In genomic region chr1:53123066-53123465, GRCm38 (mm10) we compare ENCODE assay signal across 22 mouse cellular contexts.
"Had no signal": no experiment of that assay in that cellular context is flagged by ENCODE, and none has a peak within 500 bp of the region (broad histone marks: within the 10 kb centered on the region; RNA-seq: fewer than 3 reads in every experiment).

No protein-coding gene starts in this region.

- H3K9me3 ChIP-seq: limb, embryonic 12.5 days; midbrain, embryonic 10.5 days; midbrain, embryonic 13.5 days; neural tube, embryonic 13.5 days; stomach, embryonic 15.5 days had no signal

- H3K4me2 ChIP-seq: limb, embryonic 12.5 days; liver, embryonic 11.5 days; lung, embryonic 14.5 days; midbrain, embryonic 13.5 days; neural tube, embryonic 13.5 days; stomach, embryonic 15.5 days had no signal

- H3K36me3 ChIP-seq: limb, embryonic 12.5 days; midbrain, embryonic 10.5 days; midbrain, embryonic 13.5 days; neural tube, embryonic 13.5 days; stomach, embryonic 15.5 days had no signal

- H3K4me1 ChIP-seq: midbrain, embryonic 10.5 days; midbrain, embryonic 13.5 days; neural tube, embryonic 13.5 days; stomach, embryonic 15.5 days had no signal

- DNase-seq: kidney, adult 18-20 months; kidney, postnatal 25 days; layer of hippocampus, adult 9-11 months; liver, postnatal 0 days; lung, embryonic 14.5 days; retina, postnatal 1 day; right cerebral cortex, postnatal 25 days; spleen, adult 18-20 months; thymus, postnatal 36 days had no signal

- H3K9ac ChIP-seq: limb, embryonic 12.5 days; liver, embryonic 14.5 days; liver, postnatal 0 days; lung, embryonic 14.5 days; midbrain, embryonic 13.5 days; neural tube, embryonic 13.5 days; stomach, embryonic 15.5 days had no signal

- H3K27me3 ChIP-seq: limb, embryonic 12.5 days; midbrain, embryonic 13.5 days; neural tube, embryonic 13.5 days; stomach, embryonic 15.5 days had no signal

- ATAC-seq: liver, postnatal 0 days; lung, postnatal 0 days; midbrain, embryonic 13.5 days; midbrain, embryonic 16.5 days had no signal

- H3K4me3 ChIP-seq: layer of hippocampus, adult 2 months; limb, embryonic 12.5 days; midbrain, embryonic 10.5 days; midbrain, embryonic 13.5 days; myocyte; neural tube, embryonic 13.5 days; stomach, embryonic 15.5 days had no signal

- H3K27ac ChIP-seq: kidney, postnatal 0 days; layer of hippocampus, adult 2 months; limb, embryonic 12.5 days; liver, embryonic 14.5 days; macrophage; midbrain, embryonic 10.5 days; midbrain, embryonic 13.5 days; neural tube, embryonic 13.5 days; stomach, embryonic 15.5 days had no signal
